ENCODE assay signal across 16 mouse cellular contexts in genomic region chr14:47000786-47001761, GRCm38 (mm10).
A peak's percentile ranks its signal among the peaks of the same experiment; 100 is the strongest.
DNase-seq lines count a peak whose midpoint lies in the region; ATAC-seq and TF ChIP-seq lines count a peak whose summit lies in the region.
"Had no signal": no experiment of that assay in that cellular context is flagged by ENCODE, and none has a peak within 500 bp of the region (broad histone marks: within the 10 kb centered on the region; RNA-seq: fewer than 3 reads in every experiment).

No protein-coding gene starts in this region.

- no peak for DNase-seq in testis, postnatal 10 days (ENCODE audit: low spot score)
- DNase-seq in lung, adult 2 months = no peak
- no peak for DNase-seq in spleen, postnatal 10 days (ENCODE audit: low spot score in 2 of 2)
- DNase-seq: cerebellum, postnatal 10 days; gastrocnemius, postnatal 14 days; layer of hippocampus, adult 9-11 months; right cerebral cortex, postnatal 14 days had no signal

- 0 out of 2 replicates have a peak overlapping the region, but pooled peaks have one; percentile 20 for H3K9ac ChIP-seq in heart, embryonic 12.5 days
- H3K9ac ChIP-seq in heart, embryonic 11.5 days (ENCODE audit: low read depth, low read length) = no peak overlapping the region
- no peak overlapping the region for H3K9ac ChIP-seq in limb, embryonic 12.5 days (replicated peaks)
- H3K9ac ChIP-seq: forebrain, embryonic 15.5 days; liver, embryonic 15.5 days had no signal

- TF ChIP-seq POLR2A in testis, adult 2 months (IDR thresholded peaks at IDR 0.05; ENCODE audit: control insufficient read depth, low read depth, low read length) = peak; percentile 36; the same call in 1 of the 2 replicates
- TF ChIP-seq POLR2A in lung, adult 2 months (IDR thresholded peaks at IDR 0.05; ENCODE audit: borderline replicate concordance, extremely low read depth, low read depth, low read length) = no peak

- H3K27ac ChIP-seq in heart, embryonic 12.5 days (ENCODE audit: poor library complexity, severe bottlenecking) = no peak overlapping the region
- no peak overlapping the region for H3K27ac ChIP-seq in heart, embryonic 11.5 days (ENCODE audit: low read depth, low read length)
- H3K27ac ChIP-seq in testis, adult 2 months (ENCODE audit: control insufficient read depth, insufficient read depth, low read depth, low read length) = peak overlapping the region; percentile 72; the same call in 1 of the 2 replicates
- H3K27ac ChIP-seq in limb, embryonic 12.5 days = no peak overlapping the region
- H3K27ac ChIP-seq: kidney, postnatal 0 days; liver, embryonic 15.5 days had no signal

- H3K4me3 ChIP-seq in heart, embryonic 12.5 days = no peak overlapping the region
- H3K4me3 ChIP-seq in heart, embryonic 11.5 days (ENCODE audit: low read depth, low read length) = no peak overlapping the region
- peak overlapping the region; percentile 89 for H3K4me3 ChIP-seq in testis, adult 2 months (ENCODE audit: control insufficient read depth, low read depth, low read length)
- no peak overlapping the region for H3K4me3 ChIP-seq in limb, embryonic 12.5 days (replicated peaks)
- no peak overlapping the region for H3K4me3 ChIP-seq in lung, adult 2 months (replicated peaks; ENCODE audit: extremely low read depth, low read depth, low read length)
- H3K4me3 ChIP-seq: forebrain, embryonic 15.5 days; liver, embryonic 15.5 days had no signal

- no peaks in the 10 kb centered on the region for H3K27me3 ChIP-seq in heart, embryonic 12.5 days (replicated peaks)
- no peaks in the 10 kb centered on the region for H3K27me3 ChIP-seq in heart, embryonic 11.5 days (ENCODE audit: control insufficient read depth, insufficient read depth, low read length)
- H3K27me3 ChIP-seq in testis, adult 2 months (ENCODE audit: control insufficient read depth, insufficient read depth, low read length) = no peaks in the 10 kb centered on the region
- no peaks in the 10 kb centered on the region for H3K27me3 ChIP-seq in limb, embryonic 12.5 days
- H3K27me3 ChIP-seq: forebrain, embryonic 15.5 days; liver, embryonic 15.5 days had no signal

- H3K9me3 ChIP-seq in heart, embryonic 12.5 days (replicated peaks) = no peaks in the 10 kb centered on the region
- no peaks in the 10 kb centered on the region for H3K9me3 ChIP-seq in heart, embryonic 11.5 days (replicated peaks; ENCODE audit: control insufficient read depth, low read length)
- H3K9me3 ChIP-seq in limb, embryonic 12.5 days = no peaks in the 10 kb centered on the region
- H3K9me3 ChIP-seq: forebrain, embryonic 15.5 days; liver, embryonic 15.5 days had no signal

- H3K4me2 ChIP-seq in heart, embryonic 12.5 days = no peak overlapping the region
- H3K4me2 ChIP-seq in heart, embryonic 11.5 days = no peak overlapping the region
- H3K4me2 ChIP-seq in limb, embryonic 12.5 days = peak overlapping the region; percentile 4; the same call in 1 of the 2 replicates
- H3K4me2 ChIP-seq: forebrain, embryonic 15.5 days; liver, embryonic 15.5 days had no signal

- H3K36me3 ChIP-seq in heart, embryonic 12.5 days = no peaks in the 10 kb centered on the region
- no peaks in the 10 kb centered on the region for H3K36me3 ChIP-seq in heart, embryonic 11.5 days (ENCODE audit: control insufficient read depth, insufficient read depth, low read length)
- no peaks in the 10 kb centered on the region for H3K36me3 ChIP-seq in testis, adult 2 months (ENCODE audit: control insufficient read depth, insufficient read depth, low read length)
- no peaks in the 10 kb centered on the region for H3K36me3 ChIP-seq in limb, embryonic 12.5 days
- H3K36me3 ChIP-seq: forebrain, embryonic 15.5 days; liver, embryonic 15.5 days had no signal

- H3K4me1 ChIP-seq in heart, embryonic 12.5 days (replicated peaks) = peaks cover 51% of the 10 kb centered on the region
- H3K4me1 ChIP-seq in heart, embryonic 11.5 days (ENCODE audit: control insufficient read depth, insufficient read depth, low read length) = peaks cover 24% of the 10 kb centered on the region; the same call in 1 of the 2 replicates
- no peaks in the 10 kb centered on the region for H3K4me1 ChIP-seq in testis, adult 2 months (ENCODE audit: control insufficient read depth, insufficient read depth, low read length)
- H3K4me1 ChIP-seq in limb, embryonic 12.5 days (replicated peaks) = peaks cover 10% of the 10 kb centered on the region
- H3K4me1 ChIP-seq in lung, adult 2 months (ENCODE audit: control insufficient read depth, insufficient read depth, low read length) = peaks cover 2% of the 10 kb centered on the region; the same call in 1 of the 2 replicates
- H3K4me1 ChIP-seq: liver, embryonic 15.5 days had no signal

- no peak for ATAC-seq in heart, embryonic 12.5 days (ENCODE audit: insufficient number of reproducible peaks, low FRiP score)
- no peak for ATAC-seq in heart, embryonic 11.5 days (replicated peaks; ENCODE audit: insufficient number of reproducible peaks, low FRiP score, low TSS enrichment)
- ATAC-seq in limb, embryonic 12.5 days (ENCODE audit: insufficient number of reproducible peaks, insufficient read depth, low FRiP score, low TSS enrichment, low read depth) = peak; percentile 58; the same call in 1 of the 2 replicates
- ATAC-seq: activated CD4-positive, CD25-positive, alpha-beta regulatory T cell, adult 4 months; inflammation-experienced regulatory T-cells, adult 6 months had no signal

- no peak for TF ChIP-seq CTCF in testis, adult 2 months (IDR thresholded peaks at IDR 0.05; ENCODE audit: control insufficient read depth, insufficient read depth, insufficient replicate concordance, low read depth, low read length)
- TF ChIP-seq CTCF in lung, adult 2 months (IDR thresholded peaks at IDR 0.05; ENCODE audit: insufficient read depth, low read length) = no peak

- 65% methylated on average over 24 of the region's 24 CpGs for WGBS in heart, embryonic 12.5 days
- 62% methylated on average over 24 of the region's 24 CpGs for WGBS in heart, embryonic 11.5 days (ENCODE audit: insufficient replicate concordance)
- 56% methylated on average over 24 of the region's 24 CpGs for WGBS in limb, embryonic 12.5 days
- WGBS in lung, adult 2 months = 69% methylated on average over 24 of the region's 24 CpGs
